Mouse (Mus musculus): ENCODE results near the gene Atp6v0a4. TPM values are rescaled to one million over a fixed set of nuclear protein-coding genes. Genes with fewer than 3 reads are reported as not detected.

Atp6v0a4 gene
- total RNA-seq, 2 experiments from 2014 or later: 0.16 to 0.43 TPM

- no peak for DNase-seq (ENCODE audit: low spot score)
These were observed 44.0 kb downstream of the Atp6v0a4 start for GRCm38 (mm10) chr6:38080364-38080763.

GRCm38 (mm10) chr6:38073592-38073991 lies 50.8 kb downstream of the Atp6v0a4 start:
- DNase-seq (ENCODE audit: low spot score): no peak

- no peak for DNase-seq (ENCODE audit: low spot score)
These were observed 52.1 kb downstream of the Atp6v0a4 start for GRCm38 (mm10) chr6:38072137-38072796.

- no peak for DNase-seq (ENCODE audit: low spot score)
These were observed 53.1 kb downstream of the Atp6v0a4 start for GRCm38 (mm10) chr6:38071256-38071655.

GRCm38 (mm10) chr6:38066215-38066614 lies 58.2 kb downstream of the Atp6v0a4 start:
- DNase-seq (ENCODE audit: low spot score): peak; percentile 50

- no peak for DNase-seq (ENCODE audit: low spot score)
These were observed 58.8 kb downstream of the Atp6v0a4 start for GRCm38 (mm10) chr6:38065501-38066122.

GRCm38 (mm10) chr6:38065122-38065500 lies 59.3 kb downstream of the Atp6v0a4 start:
- no peak for DNase-seq (ENCODE audit: low spot score)

- no peak for DNase-seq (ENCODE audit: low spot score)
These were observed 59.8 kb downstream of the Atp6v0a4 start for GRCm38 (mm10) chr6:38064621-38065020.

- DNase-seq (ENCODE audit: low spot score): no peak
These were observed 65.6 kb downstream of the Atp6v0a4 start for GRCm38 (mm10) chr6:38058805-38059204.

GRCm38 (mm10) chr6:38055471-38056330 lies 68.7 kb downstream of the Atp6v0a4 start:
- DNase-seq (ENCODE audit: low spot score): no peak

GRCm38 (mm10) chr6:38049601-38050000 lies 74.8 kb downstream of the Atp6v0a4 start:
- DNase-seq (ENCODE audit: low spot score): no peak

- DNase-seq (ENCODE audit: low spot score): no peak
These were observed 75.4 kb downstream of the Atp6v0a4 start for GRCm38 (mm10) chr6:38048800-38049561.

GRCm38 (mm10) chr6:38048003-38048402 lies 76.4 kb downstream of the Atp6v0a4 start:
- peak; percentile 5 for DNase-seq (ENCODE audit: low spot score)

GRCm38 (mm10) chr6:38046838-38047237 lies 77.5 kb downstream of the Atp6v0a4 start, which contains the start of gene Svopl:
Svopl (minus strand) TSS chr6:38046996.
- no peak for DNase-seq (ENCODE audit: low spot score)

- DNase-seq (ENCODE audit: low spot score): no peak
These were observed 91.4 kb downstream of the Atp6v0a4 start for GRCm38 (mm10) chr6:38032801-38033566.

GRCm38 (mm10) chr6:38031924-38032540 lies 92.4 kb downstream of the Atp6v0a4 start:
- no peak for DNase-seq (ENCODE audit: low spot score)

GRCm38 (mm10) chr6:38028205-38028604 lies 96.2 kb downstream of the Atp6v0a4 start:
- DNase-seq (ENCODE audit: low spot score): no peak

- no peak for DNase-seq (ENCODE audit: low spot score)
These were observed 96.6 kb downstream of the Atp6v0a4 start for GRCm38 (mm10) chr6:38027771-38028170.

- no peak for DNase-seq (ENCODE audit: low spot score)
These were observed 101.1 kb downstream of the Atp6v0a4 start for GRCm38 (mm10) chr6:38023284-38023683.

- DNase-seq (ENCODE audit: low spot score): no peak
These were observed 103.0 kb downstream of the Atp6v0a4 start for GRCm38 (mm10) chr6:38021406-38021805.

Data from gastrocnemius, adult 18-20 months (tissue).